Mouse (Mus musculus): Measurements from ENCODE around the gene Wbp11. TPM values are rescaled to one million over a fixed set of nuclear protein-coding genes. Genes with fewer than 3 reads are reported as not detected.
"Not testable (repeated sequence)": the region's sequence is repeated elsewhere in the genome, so short reads cannot be mapped to it uniquely, and the experiment has no call there.

Gene Wbp11
- polyA plus RNA-seq, 1 experiment from 2014 or later, result 74.7 TPM

GRCm38 (mm10) chr6:136803093-136803738, 24.8 kb downstream of the Wbp11 start:
- WGBS, result 27% methylated on average over 12 of the region's 12 CpGs

GRCm38 (mm10) chr6:136801274-136801673, 26.8 kb downstream of the Wbp11 start:
- H3K4me1 ChIP-seq (replicated peaks; ENCODE audit: control insufficient read depth, insufficient read depth, low read length), result peaks cover 12% of the 10 kb centered on the region
- no peaks in the 10 kb centered on the region for H3K9me3 ChIP-seq (ENCODE audit: control insufficient read depth, low read length)
- H3K4me3 ChIP-seq (replicated peaks; ENCODE audit: low read length), result no peak overlapping the region
- ATAC-seq (ENCODE audit: low FRiP score) (no peak), DNase-seq (ENCODE audit: low spot score) (no peak)
- H3K4me2 ChIP-seq (replicated peaks), result no peak overlapping the region
- no peak overlapping the region for H3K27ac ChIP-seq
- H3K36me3 ChIP-seq (replicated peaks; ENCODE audit: control insufficient read depth, insufficient read depth), result no peaks in the 10 kb centered on the region
- H3K27me3 ChIP-seq (ENCODE audit: control insufficient read depth, insufficient read depth, low read length), result no peaks in the 10 kb centered on the region
- no peak overlapping the region for H3K9ac ChIP-seq
- 87% methylated on average over 6 of the region's 6 CpGs for WGBS

More at GRCm38 (mm10) chr6:136803093-136803738, 24.8 kb downstream of the Wbp11 start:
- Histone ChIP-seq H3K4me1 (replicated peaks; ENCODE audit: control insufficient read depth, insufficient read depth, low read length) (peaks cover 12% of the 10 kb centered on the region), H3K9ac (peak overlapping the region; percentile 87), H3K4me3 (replicated peaks; ENCODE audit: low read length) (peak overlapping the region; percentile 75), H3K9me3 (ENCODE audit: control insufficient read depth, low read length) (no peaks in the 10 kb centered on the region), H3K27me3 (ENCODE audit: control insufficient read depth, insufficient read depth, low read length) (no peaks in the 10 kb centered on the region), H3K27ac (peak overlapping the region; percentile 100), H3K36me3 (replicated peaks; ENCODE audit: control insufficient read depth, insufficient read depth) (no peaks in the 10 kb centered on the region), H3K4me2 (replicated peaks) (peak overlapping the region; percentile 72)
- DNase-seq (ENCODE audit: low spot score) (no peak), ATAC-seq (ENCODE audit: low FRiP score) (peak; percentile 2; the same call in 1 of the 2 replicates)

GRCm38 (mm10) chr6:136800710-136801109, 27.3 kb downstream of the Wbp11 start:
- H3K4me1 ChIP-seq (replicated peaks; ENCODE audit: control insufficient read depth, insufficient read depth, low read length), result peaks cover 12% of the 10 kb centered on the region
- no peaks in the 10 kb centered on the region for H3K36me3 ChIP-seq (replicated peaks; ENCODE audit: control insufficient read depth, insufficient read depth)
- no peak for ATAC-seq (ENCODE audit: low FRiP score)
- no peak overlapping the region for H3K4me3 ChIP-seq (replicated peaks; ENCODE audit: low read length)
- no peak overlapping the region for H3K27ac ChIP-seq
- WGBS, result 95% methylated on average over 8 of the region's 8 CpGs
- H3K4me2 ChIP-seq (replicated peaks), result no peak overlapping the region
- no peaks in the 10 kb centered on the region for H3K27me3 ChIP-seq (ENCODE audit: control insufficient read depth, insufficient read depth, low read length)
- no peak overlapping the region for H3K9ac ChIP-seq
- no peak for DNase-seq (ENCODE audit: low spot score)
- H3K9me3 ChIP-seq (ENCODE audit: control insufficient read depth, low read length), result no peaks in the 10 kb centered on the region

GRCm38 (mm10) chr6:136797874-136798693, 29.9 kb downstream of the Wbp11 start:
- not testable (repeated sequence) for H3K4me2 ChIP-seq (replicated peaks); H3K9me3 ChIP-seq (ENCODE audit: control insufficient read depth, low read length); H3K4me1 ChIP-seq (replicated peaks; ENCODE audit: control insufficient read depth, insufficient read depth, low read length); ATAC-seq (ENCODE audit: low FRiP score); DNase-seq (ENCODE audit: low spot score); H3K36me3 ChIP-seq (replicated peaks; ENCODE audit: control insufficient read depth, insufficient read depth); H3K9ac ChIP-seq; H3K4me3 ChIP-seq (replicated peaks; ENCODE audit: low read length); H3K27ac ChIP-seq; H3K27me3 ChIP-seq (ENCODE audit: control insufficient read depth, insufficient read depth, low read length)
- 79% methylated on average over 3 of the region's 3 CpGs for WGBS

GRCm38 (mm10) chr6:136795850-136796249, 32.2 kb downstream of the Wbp11 start:
- no peak for ATAC-seq (ENCODE audit: low FRiP score)
- DNase-seq (ENCODE audit: low spot score), result no peak
- H3K4me3 ChIP-seq (replicated peaks; ENCODE audit: low read length), result no peak overlapping the region
- WGBS, result 52% methylated on average over 6 of the region's 6 CpGs
- no peaks in the 10 kb centered on the region for H3K36me3 ChIP-seq (replicated peaks; ENCODE audit: control insufficient read depth, insufficient read depth)
- H3K27me3 ChIP-seq (ENCODE audit: control insufficient read depth, insufficient read depth, low read length), result no peaks in the 10 kb centered on the region
- no peak overlapping the region for H3K27ac ChIP-seq
- peaks cover 6% of the 10 kb centered on the region for H3K4me1 ChIP-seq (replicated peaks; ENCODE audit: control insufficient read depth, insufficient read depth, low read length)
- no peak overlapping the region for H3K4me2 ChIP-seq (replicated peaks)
- H3K9ac ChIP-seq, result no peak overlapping the region
- no peaks in the 10 kb centered on the region for H3K9me3 ChIP-seq (ENCODE audit: control insufficient read depth, low read length)

GRCm38 (mm10) chr6:136795110-136795509, 32.9 kb downstream of the Wbp11 start:
- Histone ChIP-seq H3K9ac (no peak overlapping the region), H3K9me3 (ENCODE audit: control insufficient read depth, low read length) (no peaks in the 10 kb centered on the region), H3K4me1 (replicated peaks; ENCODE audit: control insufficient read depth, insufficient read depth, low read length) (peaks cover 6% of the 10 kb centered on the region), H3K27ac (no peak overlapping the region), H3K36me3 (replicated peaks; ENCODE audit: control insufficient read depth, insufficient read depth) (no peaks in the 10 kb centered on the region), H3K4me2 (replicated peaks) (no peak overlapping the region), H3K4me3 (replicated peaks; ENCODE audit: low read length) (no peak overlapping the region), H3K27me3 (ENCODE audit: control insufficient read depth, insufficient read depth, low read length) (no peaks in the 10 kb centered on the region)
- 69% methylated on average over 1 of the region's 1 CpGs for WGBS
- ATAC-seq (ENCODE audit: low FRiP score) (no peak), DNase-seq (ENCODE audit: low spot score) (no peak)

GRCm38 (mm10) chr6:136793831-136794525, 34.1 kb downstream of the Wbp11 start:
- Histone ChIP-seq H3K27ac (no peak overlapping the region), H3K4me1 (replicated peaks; ENCODE audit: control insufficient read depth, insufficient read depth, low read length) (peaks cover 6% of the 10 kb centered on the region), H3K9ac (peak overlapping the region; percentile 14; the same call in 1 of the 2 replicates), H3K4me2 (replicated peaks) (peak overlapping the region; percentile 62), H3K27me3 (ENCODE audit: control insufficient read depth, insufficient read depth, low read length) (no peaks in the 10 kb centered on the region), H3K36me3 (replicated peaks; ENCODE audit: control insufficient read depth, insufficient read depth) (no peaks in the 10 kb centered on the region), H3K4me3 (replicated peaks; ENCODE audit: low read length) (peak overlapping the region; percentile 21), H3K9me3 (ENCODE audit: control insufficient read depth, low read length) (no peaks in the 10 kb centered on the region)
- DNase-seq (ENCODE audit: low spot score) (no peak), ATAC-seq (ENCODE audit: low FRiP score) (no peak; the same call in 1 of the 2 replicates)
- under 1% methylated on average over 22 of the region's 24 CpGs for WGBS

- no peaks in the 10 kb centered on the region for H3K27me3 ChIP-seq (ENCODE audit: control insufficient read depth, insufficient read depth, low read length)
- 0 out of 2 replicates have a peak overlapping the region, but pooled peaks have one; percentile 14 for H3K9ac ChIP-seq
- no peak overlapping the region for H3K27ac ChIP-seq
- H3K4me3 ChIP-seq (replicated peaks; ENCODE audit: low read length), result peak overlapping the region; percentile 21
- peaks cover 6% of the 10 kb centered on the region for H3K4me1 ChIP-seq (replicated peaks; ENCODE audit: control insufficient read depth, insufficient read depth, low read length)
- H3K36me3 ChIP-seq (replicated peaks; ENCODE audit: control insufficient read depth, insufficient read depth), result no peaks in the 10 kb centered on the region
- peak overlapping the region; percentile 62 for H3K4me2 ChIP-seq (replicated peaks)
- DNase-seq (ENCODE audit: low spot score) (no peak), ATAC-seq (ENCODE audit: low FRiP score) (no peak)
- H3K9me3 ChIP-seq (ENCODE audit: control insufficient read depth, low read length), result no peaks in the 10 kb centered on the region
- WGBS, result 28% methylated on average over 16 of the region's 16 CpGs
These were observed 34.9 kb downstream of the Wbp11 start for GRCm38 (mm10) chr6:136792884-136793758.

All from hindbrain, embryonic 14.5 days (tissue).